Mouse (Mus musculus) thymus, postnatal 25 days (tissue): ENCODE measurements at regions not wholly inside any gene's neighbourhood (a gene's known extent, or its start where the extent isn't known, plus 50 kb on each side); places are given as distances from the start of the nearest gene placed in this dataset.
A peak's percentile ranks its signal among the peaks of the same experiment; 100 is the strongest.

ENCODE experiments used
- DNase-seq: peaks from one replicate; pipeline ENCODE4 v3.0.0; 2022

DNA sequence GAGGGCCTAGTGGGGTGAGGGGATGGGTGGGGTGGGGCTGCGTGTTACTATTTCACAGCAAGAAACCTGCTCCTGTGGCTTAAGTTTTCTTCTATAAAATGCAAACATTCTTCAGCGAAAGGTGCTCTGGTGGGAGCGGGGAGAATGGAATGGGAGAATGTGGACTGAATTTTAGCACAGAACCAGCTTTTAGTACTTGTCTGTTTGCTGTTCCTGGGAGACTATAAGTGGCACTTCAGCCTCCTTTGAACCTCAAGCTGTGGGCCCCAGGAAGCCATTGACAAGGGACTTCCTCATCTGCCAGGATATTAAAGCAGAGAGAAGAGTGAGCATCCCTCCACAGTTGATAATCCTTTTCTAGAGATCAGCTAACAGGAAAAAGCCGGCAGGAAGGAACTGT is 580.2 kb downstream of the Zfp706 start:
- DNase-seq: no peak

DNA sequence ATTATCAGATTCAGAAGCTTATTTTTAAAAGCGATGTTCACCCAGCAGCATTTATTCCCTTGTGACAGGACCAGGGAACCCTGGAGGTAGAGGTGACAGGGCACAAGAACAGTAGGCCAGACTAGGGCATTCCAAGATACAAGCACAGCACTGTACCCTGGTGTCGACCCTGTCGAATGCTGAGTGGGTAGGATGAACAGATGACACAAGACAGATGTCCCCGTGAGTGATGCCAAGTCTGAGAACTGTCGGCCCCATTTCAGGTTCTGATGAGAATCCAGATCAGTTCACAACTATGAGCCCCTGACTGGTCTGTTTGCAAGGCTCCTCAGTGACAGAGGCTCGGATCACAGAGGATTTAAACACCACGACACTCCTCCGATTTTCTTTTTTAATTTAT is 581.7 kb downstream of the Zfp706 start:
- DNase-seq: no peak

DNA sequence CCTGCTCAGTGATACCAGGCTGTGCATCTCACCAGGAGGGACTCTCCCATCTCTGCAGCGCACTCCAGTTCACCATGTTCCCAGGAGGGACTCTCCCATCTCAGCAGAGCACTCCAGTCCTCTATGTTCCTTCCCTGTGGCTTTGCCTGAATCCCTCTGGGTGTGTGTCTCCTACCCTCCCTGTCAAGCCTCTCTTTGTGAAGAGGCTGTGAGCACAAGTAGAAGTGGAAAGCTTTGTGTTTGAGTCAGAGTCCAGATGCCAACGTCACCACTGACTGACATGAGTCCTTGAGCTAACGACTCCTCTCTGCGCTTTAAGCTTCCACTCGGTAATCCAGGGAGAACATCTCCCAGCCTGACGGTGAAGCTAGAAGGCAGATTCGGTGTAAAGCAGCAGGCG is 583.5 kb downstream of the Zfp706 start:
- no peak for DNase-seq

DNA sequence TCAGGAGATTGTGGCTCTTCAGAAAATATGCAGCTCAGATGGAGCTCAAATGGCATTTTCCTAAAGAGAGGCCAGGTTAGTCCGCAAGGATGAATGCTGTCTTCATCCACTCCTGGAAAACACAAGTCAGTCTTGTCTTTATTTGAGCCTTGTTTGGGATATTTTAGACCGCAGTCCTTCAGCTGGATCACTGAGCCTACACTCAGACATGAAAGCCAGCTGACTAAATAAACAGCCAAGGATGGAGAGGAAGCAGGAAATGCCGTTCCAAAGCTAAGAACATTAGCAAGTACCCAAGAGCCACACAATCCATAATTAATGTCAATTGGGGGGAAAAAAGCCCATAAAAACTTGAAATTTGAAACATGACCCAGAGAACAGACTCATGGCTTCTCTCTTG is 584.8 kb downstream of the Zfp706 start:
- no peak for DNase-seq

DNA sequence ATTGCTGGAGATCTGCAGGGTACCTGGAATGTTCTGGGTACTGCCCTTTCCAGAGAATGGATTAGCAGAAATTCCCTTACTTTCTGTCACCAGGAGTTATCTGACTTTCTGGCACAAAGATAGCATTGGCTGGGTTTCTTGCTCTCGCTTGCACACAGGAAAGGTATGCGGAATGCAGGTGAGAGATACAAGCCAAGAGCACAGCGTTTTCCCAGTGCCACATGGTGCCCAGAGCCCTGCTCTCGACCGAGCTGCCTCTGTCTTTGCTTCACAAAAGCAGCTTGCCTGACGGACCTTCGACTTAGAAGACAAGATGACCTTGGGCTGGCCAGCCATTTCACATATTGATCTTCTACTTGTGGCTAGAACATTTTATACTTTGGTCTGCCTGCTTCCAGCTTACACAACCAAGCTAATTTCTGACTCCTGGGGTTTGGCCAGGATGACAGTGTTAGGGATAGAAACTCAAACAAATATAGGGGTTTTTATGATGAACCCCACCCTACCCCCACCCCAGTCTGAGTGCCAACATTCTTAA is 587.6 kb downstream of the Zfp706 start:
- no peak for DNase-seq

DNA sequence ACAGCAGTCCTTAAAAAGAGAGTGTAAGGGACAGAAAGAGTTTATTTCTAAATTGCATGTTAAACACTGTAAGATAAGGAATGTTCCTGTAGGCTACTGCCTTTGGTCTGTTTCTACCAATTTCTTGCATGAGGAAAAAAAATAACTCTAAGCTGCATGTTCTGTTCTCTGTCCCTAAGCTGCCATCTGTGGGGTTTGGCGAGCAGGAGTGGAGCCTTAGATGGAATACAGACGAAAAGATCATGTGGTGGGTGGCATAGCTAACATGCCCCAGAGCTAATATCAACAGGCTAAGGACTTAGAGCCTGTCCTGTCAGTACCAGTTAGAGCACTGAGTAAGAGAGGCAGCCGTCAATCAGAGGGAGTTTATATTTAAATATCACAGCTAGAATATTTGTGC is 590.1 kb downstream of the Zfp706 start:
- DNase-seq: no peak

DNA sequence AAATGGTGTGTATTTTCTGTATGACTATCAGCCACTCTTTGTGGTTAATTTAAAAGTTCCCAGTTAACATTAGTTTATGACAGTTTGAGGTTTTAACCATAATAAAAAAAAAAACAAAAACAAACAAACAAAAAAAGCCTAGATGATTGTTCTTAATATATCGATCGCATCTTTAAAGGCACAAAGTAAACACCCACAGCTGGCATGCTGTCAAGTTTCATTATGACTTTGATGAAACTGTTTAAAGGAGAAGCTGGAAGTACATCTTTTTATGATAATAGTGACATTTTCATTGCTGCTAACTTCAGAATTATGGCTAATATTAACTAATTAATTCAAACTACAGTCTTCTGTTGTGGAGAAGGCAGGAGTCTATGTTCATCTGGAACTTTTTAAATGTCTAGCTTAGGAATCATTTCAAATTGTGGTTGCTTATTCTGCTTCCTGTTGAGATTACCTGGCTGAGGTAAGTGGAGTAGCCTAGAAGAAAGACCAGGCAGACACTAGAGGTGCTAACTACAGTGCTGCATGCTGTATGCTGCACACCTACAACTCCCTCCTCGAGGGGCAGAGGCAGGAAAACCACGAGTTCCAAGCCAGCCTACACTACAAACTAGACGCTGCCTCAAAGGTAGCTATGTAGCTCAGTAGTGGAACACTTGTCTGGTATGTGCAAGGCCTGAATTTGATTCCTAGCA is 591.9 kb downstream of the Zfp706 start:
- DNase-seq: no peak

DNA sequence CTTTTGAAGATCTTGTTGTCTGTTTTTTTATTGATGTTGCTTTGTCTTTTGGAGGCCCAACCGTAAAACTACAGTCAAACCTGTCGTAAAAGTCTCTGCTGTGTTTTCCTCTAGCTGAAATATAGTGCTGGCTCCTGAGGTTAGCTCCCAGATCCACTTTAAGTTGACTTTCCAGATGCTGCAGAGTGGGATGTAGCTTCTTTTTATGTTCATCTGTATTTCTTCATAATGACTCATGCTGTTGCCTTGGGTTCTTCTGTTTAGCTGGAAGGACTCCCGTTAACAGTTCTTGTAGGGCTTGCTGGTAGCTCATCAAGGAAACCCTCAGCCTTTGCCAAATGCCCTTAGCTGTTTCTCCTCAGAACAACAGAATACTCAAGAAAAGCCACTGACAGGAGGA is 595.6 kb downstream of the Zfp706 start:
- no peak for DNase-seq

DNA sequence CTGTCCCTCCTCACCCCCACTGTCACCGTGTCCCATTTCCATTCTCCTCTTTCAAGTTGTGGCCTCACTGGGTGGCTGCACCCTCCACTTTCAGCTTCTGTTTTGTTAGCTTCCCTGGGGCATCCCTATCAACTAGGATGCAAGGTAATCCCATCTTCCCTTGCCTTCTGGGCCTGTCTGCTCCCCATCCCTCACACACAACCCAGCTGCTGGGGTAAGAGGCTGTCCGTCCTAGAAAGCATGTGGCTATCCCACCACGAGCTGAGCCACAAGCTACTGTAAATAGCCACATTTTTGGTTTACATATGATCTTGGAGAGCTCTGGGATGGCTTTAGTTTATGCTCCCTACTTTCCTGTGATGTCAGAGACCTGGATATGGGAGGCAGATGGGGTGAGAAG is 602.1 kb downstream of the Zfp706 start:
- no peak for DNase-seq

DNA sequence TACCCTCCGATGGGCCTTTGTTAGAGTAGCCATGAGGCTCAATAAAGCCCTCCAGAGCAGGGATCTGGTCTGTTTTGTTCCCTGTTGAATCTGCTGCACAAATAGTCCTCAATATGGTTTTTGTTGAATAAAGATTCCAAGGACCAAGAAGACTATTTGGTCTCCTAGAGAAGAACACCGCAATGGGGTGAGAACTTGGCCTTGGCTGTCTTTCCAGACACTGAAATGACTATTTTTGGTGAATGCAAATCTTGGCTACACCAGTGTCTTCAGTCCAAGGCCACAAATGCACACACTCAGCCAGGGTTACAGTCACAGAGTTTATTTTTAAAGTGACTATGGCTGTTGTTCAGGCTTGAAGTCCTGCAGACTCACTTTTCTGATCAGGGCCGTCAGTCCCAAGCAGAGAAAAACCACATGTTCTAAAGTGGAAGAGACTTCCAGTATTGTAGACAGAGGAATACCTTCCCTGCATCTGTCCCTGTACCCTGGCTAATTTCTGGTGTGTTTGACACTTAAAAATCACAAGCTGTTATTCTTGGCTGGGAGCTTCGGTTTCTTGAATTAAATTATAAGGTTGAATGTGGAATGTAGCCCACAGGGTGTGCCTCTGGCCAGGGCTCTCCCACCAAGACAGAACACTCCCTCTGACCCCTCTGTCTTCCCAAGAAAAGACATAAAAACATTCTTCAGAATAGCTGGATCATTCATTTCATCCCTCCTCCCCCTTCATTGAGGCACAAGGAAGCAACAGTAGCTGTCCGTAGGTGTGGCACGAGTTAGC is 604.0 kb downstream of the Zfp706 start:
- no peak for DNase-seq

DNA sequence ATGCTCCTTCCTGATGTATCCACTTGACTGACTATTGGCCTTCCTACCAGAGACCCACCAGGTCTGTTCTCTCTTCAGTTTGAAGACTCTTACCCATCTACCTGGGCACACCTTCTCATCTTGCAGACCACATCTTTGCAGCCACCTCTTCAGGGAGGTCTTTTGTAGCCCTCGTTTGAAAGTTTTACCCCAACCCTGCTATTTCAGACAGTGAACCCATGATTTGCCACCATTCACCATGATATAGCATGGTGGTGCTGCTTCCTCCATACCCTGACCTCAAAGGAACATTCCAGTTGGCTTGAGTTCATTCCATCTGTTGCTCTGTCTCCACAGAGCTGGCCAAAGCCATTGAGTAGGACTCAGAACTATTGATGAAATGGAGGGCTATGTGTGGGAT is 605.5 kb downstream of the Zfp706 start:
- DNase-seq: no peak

DNA sequence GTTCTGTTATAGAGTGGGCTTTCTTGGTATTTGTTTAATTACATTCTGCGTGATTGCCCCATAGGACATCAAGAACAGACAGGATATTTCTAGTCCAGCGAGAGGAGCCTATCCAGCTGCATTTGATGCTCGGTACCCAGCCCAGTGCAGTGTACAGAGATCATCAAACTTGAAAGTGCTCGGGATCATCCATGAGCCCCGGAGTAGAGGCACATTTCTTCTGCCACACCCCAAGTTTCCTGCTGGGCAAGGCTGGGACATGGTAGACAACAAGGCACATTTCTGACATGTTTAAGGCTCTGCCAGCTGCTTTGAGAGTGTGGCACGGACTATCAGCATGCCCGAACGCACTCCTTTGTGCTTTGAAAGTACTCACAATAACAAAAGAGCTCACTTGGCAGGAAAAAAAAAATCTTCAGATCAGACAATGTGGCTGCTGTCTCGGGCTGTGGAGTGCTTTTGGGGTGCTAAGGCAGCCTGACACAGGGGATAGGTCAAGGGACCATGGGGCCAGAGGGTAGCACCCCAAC is 607.2 kb downstream of the Zfp706 start:
- DNase-seq: no peak

DNA sequence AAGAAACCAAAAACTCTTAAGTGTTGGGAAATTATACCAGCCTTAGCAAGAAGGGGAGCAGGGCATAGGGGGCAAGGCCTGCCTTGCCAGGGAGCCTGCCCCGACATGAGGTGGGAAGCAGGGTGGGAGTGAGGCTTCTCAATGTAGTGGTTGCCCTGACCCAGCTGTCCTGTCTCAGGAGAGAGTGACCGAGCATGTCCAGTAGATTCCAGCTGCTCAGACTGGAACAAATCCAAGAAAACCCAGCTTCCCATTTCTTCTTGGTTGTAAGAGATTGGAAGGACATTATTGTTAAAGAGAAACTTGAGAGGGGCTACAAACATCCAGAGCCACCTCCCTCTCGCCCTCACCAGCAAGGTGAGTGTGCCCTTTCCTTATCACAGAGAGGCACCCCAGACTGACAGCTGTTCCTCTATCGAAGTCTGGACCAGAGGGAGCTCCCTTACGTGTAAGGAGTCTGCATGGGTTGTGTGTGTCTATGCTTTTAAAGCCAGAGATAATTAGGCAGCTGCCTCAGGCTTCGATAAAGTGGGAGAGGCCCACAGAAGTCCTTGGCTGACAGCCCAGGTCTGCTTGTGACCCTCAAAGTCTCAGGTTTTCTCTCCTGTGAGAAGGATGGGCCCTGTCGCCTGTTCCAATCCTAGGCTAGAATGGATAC is 608.1 kb downstream of the Zfp706 start:
- DNase-seq: no peak

DNA sequence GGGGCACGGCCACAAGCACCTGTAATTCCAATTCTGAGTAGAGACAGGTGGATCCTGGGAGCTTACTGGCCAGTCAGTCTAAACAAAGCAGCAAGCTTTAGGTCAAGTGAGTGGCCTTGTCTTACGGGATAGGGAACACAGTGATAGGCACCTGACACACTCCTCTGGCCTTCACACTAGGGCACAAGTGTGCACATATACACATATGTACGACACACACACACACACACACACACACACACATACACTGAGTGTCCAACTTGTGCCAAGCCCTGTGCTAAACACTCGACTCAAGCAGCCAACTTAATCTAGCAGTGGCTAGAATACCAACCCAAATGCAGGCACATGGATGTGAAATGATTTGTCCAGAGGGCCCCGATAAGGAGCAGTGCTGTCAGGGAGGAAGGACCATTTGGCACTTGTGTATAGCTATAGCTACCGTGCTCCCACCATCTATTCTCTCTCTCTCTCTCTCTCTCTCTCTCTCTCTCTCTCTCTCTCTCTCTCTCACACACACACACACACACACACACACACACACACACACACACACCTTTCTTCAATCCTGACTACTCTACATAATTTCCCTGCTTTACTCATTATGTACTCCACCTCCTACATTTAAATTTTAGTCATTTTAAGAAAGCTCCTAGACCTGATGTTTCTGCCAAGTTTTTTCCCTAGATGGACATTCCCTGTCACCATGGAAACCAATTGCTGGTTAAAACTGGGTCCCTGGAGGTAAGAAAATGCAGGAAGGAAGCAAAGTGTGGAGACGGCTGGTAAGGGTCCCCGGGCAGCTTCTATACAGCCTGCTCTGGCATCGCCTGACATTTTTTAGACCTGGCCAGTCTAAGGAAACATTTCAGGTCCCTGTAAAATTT is 609.2 kb downstream of the Zfp706 start:
- DNase-seq: no peak

DNA sequence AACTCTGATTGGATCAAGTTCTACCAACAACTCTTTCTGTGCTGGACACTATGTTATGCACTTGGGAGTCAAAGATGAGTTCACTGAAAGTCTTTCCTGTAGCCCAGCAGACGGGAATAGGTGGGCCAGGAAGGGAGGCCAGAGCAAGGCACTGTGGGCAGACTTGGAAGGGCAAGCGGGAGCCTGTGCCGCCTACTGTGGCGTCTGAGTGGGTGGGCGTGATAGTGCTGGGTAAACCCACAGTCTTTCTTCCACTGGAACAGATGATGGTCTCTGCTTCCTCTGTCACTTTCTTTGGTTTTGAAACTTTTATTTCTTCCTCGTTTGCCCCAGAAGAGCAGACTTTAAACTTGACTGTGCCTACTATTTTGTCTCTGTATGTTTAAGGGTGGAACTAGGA is 610.8 kb downstream of the Zfp706 start:
- DNase-seq: peak; percentile 53

DNA sequence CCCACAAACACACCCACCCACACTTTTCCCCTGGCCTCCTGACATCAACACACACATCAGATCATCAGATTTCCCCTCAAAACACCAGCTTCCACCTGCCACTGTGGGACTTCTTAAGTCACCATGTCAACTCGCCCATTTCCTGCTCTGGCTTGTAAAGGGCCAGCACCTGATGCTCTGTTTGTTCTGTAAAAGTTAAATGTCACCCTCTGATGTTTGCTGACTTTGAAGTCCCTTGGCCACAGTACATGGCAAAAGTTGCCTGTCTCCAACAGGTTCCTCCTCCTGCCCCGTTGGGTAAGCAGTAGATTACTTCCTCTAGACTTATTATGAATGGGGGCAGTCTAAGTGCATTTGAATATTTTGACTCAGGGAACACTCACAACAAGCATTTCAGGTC is 611.3 kb downstream of the Zfp706 start:
- DNase-seq: peak; percentile 56

DNA sequence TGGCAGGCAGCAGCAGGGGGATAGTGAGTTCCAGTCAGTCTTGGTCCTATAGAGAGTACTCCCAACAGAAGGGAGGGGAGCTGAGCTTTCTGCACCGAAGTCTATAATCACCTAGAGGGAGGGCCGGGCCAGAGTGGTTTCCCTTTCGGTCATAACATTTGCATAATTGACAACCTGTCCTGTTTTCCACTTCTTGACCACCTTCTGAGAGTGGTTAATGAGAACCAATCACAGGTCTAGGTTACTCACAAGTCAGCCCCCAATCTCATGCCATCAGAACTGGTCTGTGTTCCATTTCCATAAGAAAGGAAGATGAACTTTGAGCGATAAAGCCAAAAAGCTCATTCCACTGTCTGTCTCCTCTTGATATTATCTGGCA is 611.9 kb downstream of the Zfp706 start:
- DNase-seq: no peak

DNA sequence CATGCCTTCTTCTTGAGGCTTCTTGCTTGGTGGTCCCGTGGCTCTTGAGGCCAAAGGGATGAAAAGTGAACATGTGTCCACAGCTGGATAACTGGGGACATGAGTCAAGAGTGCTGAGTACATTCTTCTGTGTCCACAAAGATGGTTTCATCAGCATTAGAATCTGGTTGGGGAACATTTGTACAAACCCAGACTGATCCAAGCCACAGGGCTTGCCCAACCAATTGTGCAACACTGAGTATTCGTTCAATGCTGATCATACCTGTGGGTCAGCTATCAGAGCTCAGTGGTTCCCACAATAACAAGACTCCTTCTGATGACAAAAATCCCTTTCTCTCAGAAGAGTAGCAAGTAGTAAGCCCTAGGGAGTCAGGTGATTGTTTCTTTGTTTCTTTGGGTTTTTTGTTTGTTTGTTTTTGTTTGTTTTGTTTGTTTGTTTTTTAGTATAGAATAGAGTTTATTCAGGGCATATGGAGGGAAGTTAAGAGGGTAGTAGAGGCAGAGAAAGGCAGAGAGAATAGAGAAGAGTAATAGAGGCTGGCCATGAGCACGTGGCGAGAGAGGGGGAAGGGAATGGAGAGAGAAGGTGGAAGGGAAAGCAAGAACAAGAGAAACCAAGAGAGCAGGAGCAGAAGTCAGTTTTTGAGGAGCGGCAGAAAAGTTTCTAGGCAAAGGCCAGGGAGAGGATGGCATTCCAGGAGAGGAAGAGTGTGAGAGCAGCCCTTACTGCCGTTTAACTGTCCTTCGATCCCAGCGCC is 612.5 kb downstream of the Zfp706 start:
- DNase-seq: no peak

DNA sequence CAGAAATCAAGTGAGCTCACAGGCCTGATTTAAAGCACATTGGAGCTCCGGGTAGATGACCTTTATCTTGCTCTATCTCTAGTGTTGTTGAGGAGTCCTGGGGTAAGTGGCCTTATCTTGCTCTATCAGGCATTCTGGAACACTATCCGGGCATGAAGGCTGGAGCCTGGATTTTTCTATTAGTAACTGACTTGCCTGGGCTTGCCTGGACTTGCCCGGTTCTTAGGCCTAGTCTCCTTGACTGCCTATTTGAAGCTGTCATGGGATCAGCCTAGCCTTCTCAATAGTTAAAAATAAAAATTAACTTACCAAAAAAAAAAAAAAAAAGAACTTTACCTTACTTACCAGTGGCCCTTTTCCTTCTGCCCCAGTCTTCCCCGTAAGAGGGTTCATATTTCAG is 617.8 kb downstream of the Zfp706 start:
- no peak for DNase-seq

DNA sequence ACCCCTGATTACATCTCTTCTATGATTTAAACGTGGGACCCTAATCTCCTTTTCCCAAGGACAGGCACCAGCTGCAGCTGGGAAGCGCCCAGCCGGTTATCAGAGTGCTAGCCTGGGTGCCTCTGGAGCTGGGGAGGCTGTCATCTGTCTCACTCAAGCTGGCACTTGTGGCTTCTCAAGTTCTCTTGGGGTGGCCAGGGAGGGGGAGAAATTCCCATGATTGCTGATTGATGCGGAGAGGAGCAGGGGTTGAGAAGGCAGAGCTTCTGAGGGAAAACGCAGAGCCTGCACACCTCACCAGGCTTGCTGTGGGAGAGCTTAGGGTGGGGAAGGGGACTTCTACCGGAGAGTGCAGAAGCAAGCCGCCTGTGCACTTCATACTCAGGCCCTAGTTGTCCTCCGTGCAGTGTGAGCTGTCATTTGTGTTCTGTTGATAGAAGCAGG is 626.3 kb downstream of the Zfp706 start:
- no peak for DNase-seq

DNA sequence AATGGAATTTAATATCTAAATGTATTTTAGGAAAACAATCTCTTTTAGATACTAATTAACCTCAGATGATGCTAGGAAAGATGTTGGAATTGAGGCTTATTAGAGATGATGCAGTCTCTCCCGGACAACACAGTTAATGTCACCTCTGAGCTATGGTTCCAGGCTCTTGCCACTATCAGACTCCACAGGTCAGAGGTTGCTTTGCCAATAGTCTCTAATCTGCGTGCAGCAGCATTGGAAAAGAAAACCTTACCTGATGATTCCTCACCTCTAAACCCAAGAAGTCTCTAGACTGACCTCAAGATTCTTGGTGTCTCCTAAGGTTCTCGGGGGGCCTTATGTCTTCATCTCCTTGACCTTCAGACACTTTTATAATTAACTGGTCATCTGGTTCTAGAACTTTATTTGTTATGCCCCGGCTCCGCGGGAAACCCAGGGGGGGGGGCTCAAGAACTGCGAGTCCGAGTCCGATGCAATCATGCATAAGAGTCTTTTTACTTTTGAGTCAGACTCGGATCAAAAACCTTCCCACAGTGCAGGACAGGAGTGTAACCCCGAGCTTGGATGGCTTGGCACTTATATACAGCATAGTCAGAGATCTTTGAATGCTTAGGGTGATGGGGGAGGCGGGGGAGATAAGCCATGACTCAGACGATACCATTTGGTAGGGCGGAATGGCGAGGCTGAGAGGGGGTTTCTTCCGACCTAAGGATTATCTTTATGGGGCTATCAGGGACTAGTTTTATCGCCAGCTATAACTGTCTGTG is 626.9 kb downstream of the Zfp706 start:
- no peak for DNase-seq
